Mouse (Mus musculus): ENCODE results near the gene Hrh3.

- TF ChIP-seq EP300 (IDR thresholded peaks at IDR 0.05; ENCODE audit: insufficient read depth, low read depth, low read length) (no peak), CTCF (IDR thresholded peaks at IDR 0.05) (peak; percentile 32)
Measured at GRCm38 (mm10) chr2:180124192-180124591, 19.9 kb upstream of the Hrh3 start.

Measured in heart, adult 2 months (tissue).